Mouse (Mus musculus) adrenal gland (tissue): ENCODE data around the gene Aqp9.

Experiments used
- intact Hi-C: fragments of 180-260 bp; cut with DNase I; formaldehyde crosslinking; loops from one replicate; pipeline ENCODE4 v1.15.1; 2025

The Aqp9 gene

DNA sequence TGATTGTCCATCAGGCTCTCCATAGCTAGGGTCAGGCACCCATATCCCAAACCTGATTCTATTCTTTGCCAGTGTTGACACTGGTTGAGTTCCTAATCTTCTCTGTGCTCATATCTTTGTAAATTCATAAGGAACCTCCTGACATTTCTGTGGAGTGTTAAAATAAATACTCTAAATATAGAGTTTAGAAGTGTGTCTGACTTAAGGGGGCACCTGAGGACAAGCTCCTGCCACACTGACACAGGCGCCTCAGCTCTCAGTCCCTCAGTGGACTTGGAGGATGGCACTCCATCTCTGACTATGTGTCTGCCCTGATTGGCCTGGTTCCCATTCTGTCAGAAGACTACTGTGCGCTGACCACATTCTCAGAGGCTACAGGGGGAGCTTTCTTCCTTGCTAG lies 97.9 kb downstream of the Aqp9 start:
- intact Hi-C loops: loop anchor here (5.0 kb wide), 2 partner anchors 393 to 468 kb away; partner anchors contain the start of gene Adam10

DNA sequence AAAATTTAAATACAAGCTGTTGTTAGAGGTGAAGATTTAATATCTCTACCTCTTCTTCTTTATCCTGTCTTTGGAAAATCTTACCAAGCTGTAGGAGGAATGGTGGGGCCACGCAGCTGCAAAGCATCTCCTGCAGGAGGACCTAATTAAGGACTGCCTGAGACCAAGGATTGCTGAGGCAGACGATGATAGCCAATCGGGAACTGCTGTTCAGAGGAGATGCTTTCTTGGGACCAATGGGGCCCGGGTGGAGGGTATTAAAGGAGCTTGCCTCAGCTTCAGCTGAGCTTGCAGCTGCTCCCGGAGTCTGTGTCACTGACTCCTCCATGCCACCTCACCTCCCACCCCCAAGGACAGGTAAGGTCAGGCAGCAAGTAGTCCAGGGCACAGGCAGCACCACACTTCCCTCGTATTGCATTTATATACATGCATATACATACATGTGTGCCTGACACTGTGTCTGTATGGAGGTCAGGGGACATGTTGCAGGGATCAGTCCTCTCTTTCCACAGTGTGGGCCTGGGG lies 99.6 kb downstream of the Aqp9 start:
- intact Hi-C loops: loop anchor here (5.0 kb wide), 1 partner anchor 137 kb away; no protein-coding TSS in a partner anchor

DNA sequence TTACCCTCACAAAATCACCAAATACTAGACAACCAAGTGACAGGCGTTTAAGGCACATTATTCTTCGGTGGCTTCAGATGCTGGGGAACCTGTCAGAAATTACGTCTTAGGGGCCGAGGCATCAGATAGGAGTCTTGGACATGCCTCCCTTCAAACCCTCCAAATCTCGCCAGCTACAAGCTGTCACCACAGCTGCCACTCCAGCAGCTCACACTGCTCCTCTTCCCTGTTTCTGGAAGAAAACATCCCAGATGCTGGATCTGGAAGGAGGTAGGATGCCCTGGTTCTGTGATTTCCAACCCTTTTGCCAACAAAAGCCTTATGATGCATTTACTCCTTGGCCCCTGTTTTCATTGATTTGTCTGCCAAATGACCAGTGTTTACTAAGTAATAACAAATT lies 101.3 kb downstream of the Aqp9 start:
- intact Hi-C loops: loop anchor here (5.0 kb wide), 1 partner anchor 135 kb away; no protein-coding TSS in a partner anchor

DNA sequence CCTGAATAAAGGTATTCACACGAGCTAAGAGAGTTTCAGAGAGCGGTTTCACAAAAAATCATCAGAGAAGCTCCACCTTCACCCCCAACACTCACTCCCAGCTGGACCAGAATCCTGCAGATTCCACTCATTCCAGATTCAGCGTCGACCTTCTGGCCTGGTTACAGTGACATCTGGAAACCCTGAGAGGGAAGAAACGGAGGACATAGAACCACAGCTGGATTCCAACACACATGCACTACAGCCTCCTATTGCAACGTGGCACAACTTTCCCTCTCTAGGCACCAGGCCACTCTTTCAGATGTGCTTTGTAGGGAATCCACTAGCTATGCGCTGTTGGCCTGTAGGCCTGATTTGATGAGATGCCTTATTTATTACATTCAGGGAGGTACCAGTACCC lies 102.0 kb downstream of the Aqp9 start:
- intact Hi-C loops: loop anchor here (5.0 kb wide), 1 partner anchor 134 kb away; no protein-coding TSS in a partner anchor

DNA sequence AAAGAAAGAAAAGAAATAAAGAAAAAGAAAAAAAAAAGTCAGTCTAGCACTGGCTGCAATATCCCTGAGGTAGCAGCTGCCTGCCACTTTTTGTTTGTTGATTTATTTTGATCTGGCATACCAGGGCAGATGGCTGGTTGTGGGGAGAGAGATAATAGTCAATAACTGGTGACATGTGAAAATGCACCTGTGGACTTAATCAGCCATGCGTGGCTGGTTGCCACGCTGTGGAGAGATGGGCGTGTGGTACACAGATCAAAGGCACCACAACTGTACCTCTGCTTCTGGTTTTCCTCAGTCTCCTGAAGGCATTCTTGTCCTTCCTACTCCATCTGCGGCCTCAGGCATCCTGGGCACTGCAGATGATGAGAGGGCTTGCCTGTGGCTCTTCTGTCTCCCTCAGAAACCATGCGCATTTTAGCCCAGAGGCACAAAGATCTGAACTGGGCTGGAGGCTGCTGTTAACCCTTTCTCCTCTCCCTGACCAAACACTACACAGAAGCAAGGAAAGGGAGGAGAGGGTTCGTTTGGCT lies 103.1 kb downstream of the Aqp9 start:
- intact Hi-C loops: loop anchor here (5.0 kb wide), 1 partner anchor 133 kb away; no protein-coding TSS in a partner anchor

DNA sequence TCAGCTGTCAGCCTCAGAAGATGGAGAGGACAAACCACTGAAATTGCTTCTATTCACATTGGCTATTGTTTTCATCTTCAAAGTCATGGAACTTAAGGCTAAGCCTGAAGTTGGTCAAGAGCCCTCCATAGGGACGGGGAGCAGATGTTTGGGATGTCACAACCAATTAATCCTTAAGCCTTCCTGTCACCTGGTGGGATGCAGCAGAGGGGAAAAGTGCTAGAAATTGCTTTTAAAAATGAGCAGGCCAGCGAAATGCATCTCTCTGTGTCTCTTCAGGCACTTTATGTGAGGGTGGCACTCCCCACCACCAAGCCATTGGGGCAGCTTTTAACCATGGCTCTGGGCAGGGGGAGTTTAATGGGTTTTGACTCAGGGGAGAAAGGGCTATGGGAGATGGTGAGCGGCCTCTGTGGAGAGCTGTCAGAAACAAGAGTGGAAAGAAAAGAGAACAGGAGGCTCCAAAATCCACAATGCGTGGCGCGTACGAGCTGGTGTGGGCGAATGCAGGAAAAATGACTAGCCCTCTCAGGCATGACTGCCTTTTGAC lies 104.1 kb downstream of the Aqp9 start:
- intact Hi-C loops: no loop called here

DNA sequence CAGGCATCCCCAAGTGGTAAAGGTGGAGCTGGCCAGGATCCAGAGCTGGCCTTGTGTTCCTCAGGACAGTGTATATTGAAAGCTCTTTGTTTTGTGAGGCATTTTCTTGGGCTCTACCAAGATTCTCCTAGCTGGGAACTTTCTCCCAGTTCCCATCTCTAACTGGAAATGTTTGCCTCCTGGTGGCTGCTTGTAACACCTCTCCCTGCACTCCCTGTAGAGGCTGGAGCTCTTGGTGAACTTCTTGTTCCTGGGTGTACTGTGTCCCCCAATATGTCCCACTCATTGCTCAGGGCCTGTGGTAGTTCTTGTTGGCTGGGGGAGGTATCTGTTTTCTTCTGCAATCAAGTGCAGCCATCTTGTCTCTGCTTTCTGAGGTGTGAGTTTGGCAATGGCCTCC lies 104.9 kb downstream of the Aqp9 start:
- intact Hi-C loops: no loop called here

DNA sequence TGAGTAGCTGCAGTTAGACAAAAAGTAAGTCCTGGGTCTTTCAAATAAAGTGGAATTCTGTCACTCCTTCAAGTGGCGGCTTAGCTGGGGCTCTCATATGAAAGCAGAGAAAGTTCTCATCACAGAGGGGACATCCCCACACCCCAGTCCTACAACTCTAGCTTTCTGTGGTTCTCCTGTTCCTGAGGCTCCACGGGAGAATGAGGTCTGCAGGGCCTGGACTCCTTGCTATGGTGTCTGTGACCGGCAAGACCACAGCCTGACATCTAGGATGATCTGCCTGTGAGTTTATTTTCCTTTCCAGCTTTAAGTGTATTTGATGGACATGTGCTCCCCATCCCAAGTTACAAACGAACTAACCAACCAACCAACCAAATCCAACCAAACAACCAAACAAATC lies 105.5 kb downstream of the Aqp9 start:
- intact Hi-C loops: no loop called here

DNA sequence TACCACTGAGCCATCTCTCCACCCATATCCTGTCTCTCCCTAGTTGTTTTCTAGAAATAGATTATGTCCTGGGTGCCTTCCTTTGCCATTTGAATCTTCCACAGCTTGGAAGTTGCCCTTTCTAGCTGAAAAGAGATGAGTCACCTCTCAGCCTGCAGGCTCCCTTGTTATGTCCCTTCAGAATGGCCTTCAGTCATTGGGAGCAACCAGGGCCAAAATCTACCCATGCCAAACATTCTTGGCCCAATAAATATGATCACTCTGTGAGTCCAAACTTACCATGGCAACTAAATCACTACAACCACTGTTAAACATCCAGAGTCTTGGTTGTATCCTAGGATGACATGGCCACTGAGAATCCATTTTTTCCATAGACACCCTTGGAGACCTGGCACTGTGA lies 106.2 kb downstream of the Aqp9 start:
- intact Hi-C loops: no loop called here
